Mouse (Mus musculus): ENCODE measurements at regions not wholly inside any gene's neighbourhood (a gene's known extent, or its start where the extent isn't known, plus 50 kb on each side); places are given as distances from the start of the nearest gene placed in this dataset.
A peak's percentile ranks its signal among the peaks of the same experiment; 100 is the strongest.

DNA sequence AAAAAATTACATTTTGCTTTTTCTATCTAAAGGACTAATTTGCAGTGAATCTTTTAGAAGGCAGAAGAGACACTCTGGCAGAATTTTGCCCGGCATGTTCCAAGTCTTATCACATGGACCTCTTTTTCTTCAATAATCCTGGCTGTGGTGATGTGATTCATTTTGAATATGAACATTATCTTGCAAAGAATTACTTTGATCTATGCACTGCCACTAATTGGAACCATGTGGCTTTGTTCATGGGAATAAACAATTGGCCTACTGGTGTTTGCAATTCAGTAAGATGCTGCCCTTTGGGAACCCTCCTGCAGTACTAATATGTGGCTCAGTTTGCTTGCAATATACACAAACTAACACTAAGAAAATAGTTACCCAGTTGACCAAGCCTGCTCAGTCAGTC, 456.3 kb upstream of the Fam98a start:
- TF ChIP-seq POLR2A (IDR thresholded peaks at IDR 0.05; ENCODE audit: borderline replicate concordance, extremely low read depth, insufficient read depth, insufficient read length, poor library complexity, severe bottlenecking), result no peak
- no peak for TF ChIP-seq CTCF (IDR thresholded peaks at IDR 0.05; ENCODE audit: borderline replicate concordance, extremely low read depth, insufficient read depth, insufficient read length)
- DNase-seq (ENCODE audit: low read depth), result peak; percentile 5

DNA sequence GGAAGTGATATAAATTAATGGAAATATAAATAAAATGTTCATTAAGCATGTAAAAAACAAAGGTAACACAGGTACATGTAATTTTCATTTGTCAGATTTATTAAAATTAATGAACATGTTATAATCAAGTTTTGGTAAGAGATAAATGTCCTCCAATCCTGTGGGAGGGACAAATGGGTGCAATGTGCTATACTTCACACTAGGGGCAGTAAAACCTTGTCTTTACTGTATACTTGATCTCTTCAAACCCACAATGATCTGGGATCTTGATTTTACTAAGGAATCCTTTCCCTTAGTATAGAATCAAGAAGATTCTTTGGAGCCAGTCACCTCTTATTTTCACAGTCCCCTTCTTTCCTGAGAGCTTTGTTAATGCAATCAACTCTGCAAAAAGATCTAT, 451.1 kb upstream of the Fam98a start:
- TF ChIP-seq CTCF (IDR thresholded peaks at IDR 0.05; ENCODE audit: borderline replicate concordance, extremely low read depth, insufficient read depth, insufficient read length), result no peak
- DNase-seq (ENCODE audit: low read depth), result peak; percentile 36

DNA sequence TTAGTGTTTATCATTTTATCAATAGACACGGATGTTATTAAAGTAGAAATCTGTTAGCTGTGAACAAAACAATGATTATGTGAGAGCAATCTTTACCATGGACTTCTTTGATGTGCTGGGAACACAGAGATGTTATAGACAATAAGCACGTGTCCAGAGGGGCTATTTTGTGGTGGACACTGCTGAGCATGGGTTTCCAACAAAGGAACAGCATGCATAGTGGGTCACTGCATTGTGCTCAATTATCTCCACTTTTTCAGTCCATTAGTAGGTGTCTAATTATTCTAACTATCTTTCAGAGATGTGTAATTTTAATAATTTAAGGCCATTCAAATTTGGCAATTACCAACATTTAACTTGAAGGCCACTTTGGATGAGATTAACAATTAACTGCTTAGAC, 409.6 kb upstream of the Fam98a start:
- TF ChIP-seq CTCF (IDR thresholded peaks at IDR 0.05; ENCODE audit: borderline replicate concordance, extremely low read depth, insufficient read depth, insufficient read length), result no peak
- TF ChIP-seq POLR2A (IDR thresholded peaks at IDR 0.05; ENCODE audit: borderline replicate concordance, extremely low read depth, insufficient read depth, insufficient read length, poor library complexity, severe bottlenecking), result no peak
- DNase-seq (ENCODE audit: low read depth), result peak; percentile 17

DNA sequence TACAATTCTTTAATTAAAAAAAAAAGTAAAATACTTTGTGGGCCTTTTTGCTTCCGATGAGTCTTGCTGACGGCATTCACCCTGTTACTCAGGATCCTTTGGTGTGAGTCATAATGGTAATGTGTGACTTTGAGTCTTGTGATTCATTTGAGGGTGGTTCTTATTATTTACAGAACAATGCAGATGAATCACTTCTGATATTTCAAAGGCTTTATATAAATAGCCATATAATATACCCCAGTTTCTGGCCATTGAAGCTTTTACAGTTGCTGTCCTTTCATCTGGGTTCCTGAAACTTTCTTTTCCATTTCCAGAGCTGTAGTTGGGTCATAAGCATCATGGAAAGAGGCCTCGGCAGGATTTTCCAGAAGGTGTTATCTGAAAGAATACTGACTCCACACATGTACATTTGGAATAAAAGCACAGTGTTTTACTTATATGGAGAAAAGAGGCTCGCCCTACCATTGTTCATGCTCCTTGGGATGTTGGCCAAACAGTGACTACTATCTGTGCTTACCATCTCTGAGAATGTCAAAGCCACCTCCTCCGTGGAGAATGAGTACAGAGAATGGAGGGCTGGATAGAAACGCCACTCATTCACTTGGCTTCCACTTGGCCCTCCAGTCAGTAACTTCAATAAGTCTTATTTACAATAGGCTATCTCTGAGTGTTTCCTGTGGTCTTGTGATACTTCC, 385.1 kb upstream of the Fam98a start:
- DNase-seq (ENCODE audit: low read depth), result no peak
- TF ChIP-seq POLR2A (IDR thresholded peaks at IDR 0.05; ENCODE audit: borderline replicate concordance, extremely low read depth, insufficient read depth, insufficient read length, poor library complexity, severe bottlenecking) (no peak), CTCF (IDR thresholded peaks at IDR 0.05; ENCODE audit: borderline replicate concordance, extremely low read depth, insufficient read depth, insufficient read length) (no peak)

DNA sequence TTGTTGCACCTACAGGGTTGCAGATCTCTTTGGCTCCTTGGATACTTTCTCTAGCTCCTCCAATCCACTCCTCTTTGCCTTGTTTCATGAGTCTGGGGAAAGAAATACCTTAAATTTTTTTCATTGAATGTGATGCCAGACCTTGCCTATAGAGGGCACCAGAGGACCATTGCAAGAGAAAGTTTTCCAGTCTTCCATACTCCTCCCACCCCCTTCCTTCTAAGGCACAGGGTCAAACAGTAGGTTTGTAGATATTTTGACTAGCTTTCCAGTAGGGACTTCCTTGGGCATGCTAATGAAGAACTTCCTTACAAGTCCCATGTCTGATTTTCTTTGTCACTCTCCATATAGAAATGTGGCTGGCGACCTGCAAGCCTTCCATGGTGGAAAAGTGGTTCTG, 379.3 kb upstream of the Fam98a start:
- peak; percentile 79 for DNase-seq (ENCODE audit: low read depth)

DNA sequence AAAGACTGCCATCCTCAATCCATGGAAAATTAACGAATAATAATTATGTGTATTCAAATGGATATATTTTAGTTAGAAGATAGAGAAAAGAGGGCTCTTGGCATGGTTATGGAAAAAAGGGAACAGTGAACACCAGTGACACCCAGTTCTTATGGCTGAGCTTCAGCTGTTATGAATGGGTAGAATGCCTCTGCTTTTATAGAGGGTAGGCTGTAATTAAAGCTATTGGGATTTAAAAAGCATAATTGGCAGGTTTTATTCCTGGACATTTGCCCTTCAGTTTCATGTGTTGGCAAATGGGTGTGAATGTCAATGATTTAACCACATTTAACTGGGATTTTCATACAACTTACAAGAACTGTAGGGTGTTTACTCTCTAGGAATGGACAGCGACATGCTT, 368.5 kb upstream of the Fam98a start:
- peak; percentile 71 for DNase-seq (ENCODE audit: low read depth)
- TF ChIP-seq POLR2A (IDR thresholded peaks at IDR 0.05; ENCODE audit: borderline replicate concordance, extremely low read depth, insufficient read depth, insufficient read length, poor library complexity, severe bottlenecking) (no peak), CTCF (IDR thresholded peaks at IDR 0.05; ENCODE audit: borderline replicate concordance, extremely low read depth, insufficient read depth, insufficient read length) (no peak)

More for the DNA sequence above, 379.3 kb upstream of the Fam98a start:
- TF ChIP-seq POLR2A (IDR thresholded peaks at IDR 0.05; ENCODE audit: borderline replicate concordance, extremely low read depth, insufficient read depth, insufficient read length, poor library complexity, severe bottlenecking) (no peak), CTCF (IDR thresholded peaks at IDR 0.05; ENCODE audit: borderline replicate concordance, extremely low read depth, insufficient read depth, insufficient read length) (peak; percentile 68; the same call in 1 of the 2 replicates)

DNA sequence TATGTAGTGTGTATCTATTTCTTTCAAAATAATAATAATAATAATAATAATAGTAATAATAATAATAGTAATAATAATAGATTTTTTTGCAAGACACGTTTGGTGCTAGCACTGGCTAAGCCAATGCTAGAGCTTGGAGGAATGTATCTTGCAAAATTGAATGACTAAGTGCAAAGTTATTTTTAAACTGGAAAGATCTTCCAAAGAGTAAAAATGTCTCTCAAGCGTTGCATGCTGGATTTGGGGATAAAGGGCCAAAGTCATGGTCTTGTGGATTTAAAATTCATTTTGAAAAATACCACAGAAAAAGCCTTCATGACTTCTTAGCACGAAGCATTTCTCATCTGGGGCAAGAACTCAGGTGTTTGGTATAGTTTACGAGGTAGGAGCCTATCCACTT, 365.3 kb upstream of the Fam98a start:
- no peak for TF ChIP-seq POLR2A (IDR thresholded peaks at IDR 0.05; ENCODE audit: borderline replicate concordance, extremely low read depth, insufficient read depth, insufficient read length, poor library complexity, severe bottlenecking)
- TF ChIP-seq CTCF (IDR thresholded peaks at IDR 0.05; ENCODE audit: borderline replicate concordance, extremely low read depth, insufficient read depth, insufficient read length), result no peak
- DNase-seq (ENCODE audit: low read depth), result no peak

DNA sequence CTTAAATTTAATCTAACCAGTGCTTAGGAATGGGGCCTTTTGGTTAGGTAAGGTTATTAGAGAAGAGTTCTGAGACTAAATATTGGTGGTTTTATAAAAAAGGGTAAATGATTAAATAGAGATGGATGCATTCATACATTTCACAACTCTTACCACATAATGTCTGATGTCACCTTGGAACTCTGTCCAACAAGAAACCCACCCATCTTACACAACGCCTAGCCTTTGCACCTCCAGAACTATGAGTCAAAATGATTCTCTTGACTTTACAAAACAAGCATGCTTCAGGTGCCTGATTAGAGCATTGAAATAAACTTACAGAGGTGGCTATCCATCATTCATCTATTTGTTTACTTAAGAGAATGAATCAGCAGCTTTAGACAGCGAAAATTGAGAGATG, 364.8 kb upstream of the Fam98a start:
- TF ChIP-seq POLR2A (IDR thresholded peaks at IDR 0.05; ENCODE audit: borderline replicate concordance, extremely low read depth, insufficient read depth, insufficient read length, poor library complexity, severe bottlenecking) (no peak), CTCF (IDR thresholded peaks at IDR 0.05; ENCODE audit: borderline replicate concordance, extremely low read depth, insufficient read depth, insufficient read length) (no peak)
- DNase-seq (ENCODE audit: low read depth), result no peak

DNA sequence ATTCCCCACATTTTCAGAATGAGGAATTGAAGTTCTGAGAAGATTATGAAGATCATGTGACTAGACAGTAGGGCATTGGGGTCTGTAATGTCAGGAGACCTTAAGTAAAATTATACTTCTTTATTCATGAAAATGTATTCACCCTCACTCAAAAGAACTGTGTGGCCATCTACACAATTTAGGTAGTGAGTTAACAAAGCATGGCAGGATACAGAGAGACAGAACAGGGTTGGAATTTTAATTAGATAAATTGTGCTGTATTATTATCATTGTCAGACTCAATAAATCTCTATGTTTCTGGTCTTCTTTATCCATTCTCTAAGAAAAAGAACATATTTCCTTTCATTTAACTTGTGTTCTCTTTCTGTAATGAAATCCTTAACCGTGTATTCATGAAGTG, 363.5 kb upstream of the Fam98a start:
- TF ChIP-seq CTCF (IDR thresholded peaks at IDR 0.05; ENCODE audit: borderline replicate concordance, extremely low read depth, insufficient read depth, insufficient read length) (no peak), POLR2A (IDR thresholded peaks at IDR 0.05; ENCODE audit: borderline replicate concordance, extremely low read depth, insufficient read depth, insufficient read length, poor library complexity, severe bottlenecking) (no peak)
- no peak for DNase-seq (ENCODE audit: low read depth)

DNA sequence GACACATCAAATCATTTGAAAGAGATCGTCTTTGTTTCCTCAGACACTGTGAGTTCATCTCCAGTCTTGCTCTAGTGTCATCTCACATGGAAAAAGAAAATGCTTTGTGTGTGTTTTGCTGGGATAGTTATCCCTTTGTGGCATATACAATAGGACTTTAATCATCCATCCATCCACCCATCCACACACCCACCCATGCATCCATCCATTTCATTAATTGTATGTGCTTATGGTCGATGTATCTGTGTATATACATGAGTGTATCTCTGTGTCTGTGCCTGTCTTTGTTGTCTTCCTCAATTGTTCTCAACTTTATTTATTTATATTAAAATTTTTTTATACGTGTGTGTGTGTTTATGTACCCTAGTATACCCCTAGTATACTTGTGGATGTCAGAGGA, 355.3 kb upstream of the Fam98a start:
- DNase-seq (ENCODE audit: low read depth), result no peak
- TF ChIP-seq POLR2A (IDR thresholded peaks at IDR 0.05; ENCODE audit: borderline replicate concordance, extremely low read depth, insufficient read depth, insufficient read length, poor library complexity, severe bottlenecking), result no peak
- no peak for TF ChIP-seq CTCF (IDR thresholded peaks at IDR 0.05; ENCODE audit: borderline replicate concordance, extremely low read depth, insufficient read depth, insufficient read length)

DNA sequence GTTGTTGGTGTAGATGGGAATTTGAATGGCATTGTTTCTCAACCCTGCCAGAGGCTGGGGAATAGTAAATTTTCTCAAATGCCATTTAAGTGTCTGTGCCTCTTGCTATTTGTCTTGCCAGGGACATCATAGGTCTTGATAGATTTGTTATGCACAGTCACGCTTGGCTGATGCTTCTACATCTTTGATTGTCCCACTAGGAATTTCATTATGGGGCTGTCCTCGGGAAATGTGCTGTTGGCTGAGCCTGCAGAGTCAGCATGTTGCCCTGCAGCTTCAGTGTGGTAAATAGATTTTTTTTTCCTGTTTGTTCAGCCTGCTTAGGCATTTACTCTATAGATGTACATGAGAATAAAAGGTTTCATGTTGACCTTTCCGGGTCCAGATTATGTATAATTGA, 354.9 kb upstream of the Fam98a start:
- TF ChIP-seq CTCF (IDR thresholded peaks at IDR 0.05; ENCODE audit: borderline replicate concordance, extremely low read depth, insufficient read depth, insufficient read length) (no peak), POLR2A (IDR thresholded peaks at IDR 0.05; ENCODE audit: borderline replicate concordance, extremely low read depth, insufficient read depth, insufficient read length, poor library complexity, severe bottlenecking) (no peak)
- DNase-seq (ENCODE audit: low read depth), result peak; percentile 62

DNA sequence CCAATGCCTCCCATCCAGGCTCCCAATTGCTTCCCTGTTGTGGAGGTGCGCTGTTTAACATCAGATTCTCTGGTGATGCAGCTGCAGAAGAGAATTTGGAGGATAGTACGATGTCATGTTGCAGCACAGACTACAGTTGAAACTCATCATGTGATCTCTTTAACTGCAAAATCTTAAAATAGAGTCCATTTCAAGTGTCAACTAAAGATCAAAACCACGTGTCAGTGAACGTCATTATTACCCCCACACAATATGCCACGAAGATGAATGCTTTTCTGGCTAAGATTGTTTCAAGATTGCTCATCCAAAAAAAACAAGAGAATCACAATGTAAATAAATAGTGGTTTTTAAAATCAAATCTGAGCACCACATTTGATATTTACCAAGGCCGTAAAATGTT, 343.7 kb upstream of the Fam98a start:
- DNase-seq (ENCODE audit: low read depth), result no peak
- TF ChIP-seq POLR2A (IDR thresholded peaks at IDR 0.05; ENCODE audit: borderline replicate concordance, extremely low read depth, insufficient read depth, insufficient read length, poor library complexity, severe bottlenecking) (no peak), CTCF (IDR thresholded peaks at IDR 0.05; ENCODE audit: borderline replicate concordance, extremely low read depth, insufficient read depth, insufficient read length) (no peak)
